Mouse (Mus musculus): ENCODE measurements around the gene 5730455P16Rik. TPM values are rescaled to one million over a fixed set of nuclear protein-coding genes. Genes with fewer than 3 reads are reported as not detected.
"Not testable (repeated sequence)": the region's sequence is repeated elsewhere in the genome, so short reads cannot be mapped to it uniquely, and the experiment has no call there.

5730455P16Rik gene
- 25.4 and 28.0 TPM in 2 replicates for polyA plus RNA-seq (2015; fragmentation: Nextera tagmentation; extraction: Ambion mirVana)

- H3K9me3 ChIP-seq = no peaks in the 10 kb centered on the region
- WGBS = 1% methylated on average over 43 of the region's 43 CpGs
Observed at GRCm38 (mm10) chr11:80377712-80378451, at the start of gene 5730455P16Rik. TSS of gene 5730455P16Rik (minus strand) at chr11:80378034.

GRCm38 (mm10) chr11:80426029-80426813 lies 48.4 kb upstream of the 5730455P16Rik start:
- not testable (repeated sequence) for H3K4me3 ChIP-seq; H3K27me3 ChIP-seq; H3K27ac ChIP-seq; ATAC-seq (ENCODE audit: insufficient number of reproducible peaks, insufficient read depth, low FRiP score, low TSS enrichment, low read depth); H3K4me2 ChIP-seq; H3K9me3 ChIP-seq; H3K36me3 ChIP-seq; H3K9ac ChIP-seq
- 82% methylated on average over 16 of the region's 16 CpGs for WGBS
- H3K4me1 ChIP-seq = peaks cover 14% of the 10 kb centered on the region

More at GRCm38 (mm10) chr11:80377712-80378451, at the start of gene 5730455P16Rik:
- Histone ChIP-seq H3K36me3 (peaks cover 26% of the 10 kb centered on the region), H3K27ac (peak within 1 kb of the TSS; percentile 86), H3K9ac (peak within 1 kb of the TSS; percentile 97), H3K4me2 (peak within 1 kb of the TSS; percentile 82), H3K27me3 (no peaks in the 10 kb centered on the region), H3K4me1 (peaks cover 12% of the 10 kb centered on the region), H3K4me3 (peak within 1 kb of the TSS; percentile 88)
- ATAC-seq (ENCODE audit: insufficient number of reproducible peaks, insufficient read depth, low FRiP score, low TSS enrichment, low read depth) = 0 out of 2 replicates have a peak, but pooled peaks have one; percentile 60

DNA sequence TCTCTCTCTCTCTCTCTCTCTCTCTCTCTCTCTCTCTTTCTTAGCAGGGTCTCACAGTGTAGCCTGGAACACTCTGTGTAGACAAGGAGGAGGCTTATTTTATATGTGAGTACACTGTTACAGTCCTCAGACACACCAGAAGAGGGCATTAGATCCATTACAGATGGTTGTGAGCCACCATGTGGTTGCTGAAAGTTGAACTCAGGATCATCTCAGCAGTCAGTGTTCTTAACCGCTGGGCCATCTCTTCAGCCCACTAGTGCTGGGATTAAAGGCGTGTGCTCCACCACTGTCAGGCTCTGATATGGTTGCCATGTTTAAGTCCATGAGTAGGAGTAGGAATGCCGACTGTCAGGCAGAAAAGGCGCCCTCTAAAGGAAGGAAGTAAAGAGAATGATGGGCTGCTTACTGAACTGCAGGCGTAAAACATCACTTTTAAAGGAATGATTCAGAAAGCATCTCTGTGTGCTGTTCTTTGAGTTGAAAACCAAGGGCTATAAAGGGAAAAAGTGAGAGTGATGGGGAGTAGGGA lies 47.5 kb upstream of the 5730455P16Rik start:
- Histone ChIP-seq H3K9ac (no peak overlapping the region), H3K27ac (no peak overlapping the region), H3K4me2 (no peak overlapping the region), H3K4me3 (no peak overlapping the region), H3K36me3 (no peaks in the 10 kb centered on the region), H3K27me3 (no peaks in the 10 kb centered on the region), H3K9me3 (no peaks in the 10 kb centered on the region), H3K4me1 (peaks cover 14% of the 10 kb centered on the region)
- ATAC-seq (ENCODE audit: insufficient number of reproducible peaks, insufficient read depth, low FRiP score, low TSS enrichment, low read depth) = no peak
- 61% methylated on average over 5 of the region's 5 CpGs for WGBS

DNA sequence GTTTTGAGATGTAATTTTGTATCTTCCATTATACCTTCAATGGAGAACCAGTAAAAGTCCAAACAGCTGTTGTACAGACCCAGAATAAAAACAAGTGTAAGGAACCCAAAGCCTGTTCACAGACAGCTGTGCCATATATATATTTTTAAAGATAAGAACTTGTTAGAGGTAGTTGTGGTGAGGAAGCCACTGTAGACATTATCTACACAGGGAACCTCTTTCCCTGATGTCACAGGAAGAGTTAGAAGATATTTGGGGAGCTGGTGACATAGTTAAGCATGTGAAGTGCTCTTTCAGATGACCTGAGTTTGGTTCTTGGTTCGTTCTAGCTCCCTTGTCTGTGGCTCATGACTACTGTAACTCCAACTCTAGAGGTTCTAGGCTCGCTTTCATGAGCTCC lies 46.9 kb upstream of the 5730455P16Rik start:
- Histone ChIP-seq H3K27me3 (no peaks in the 10 kb centered on the region), H3K27ac (no peak overlapping the region), H3K4me2 (no peak overlapping the region), H3K9ac (no peak overlapping the region), H3K9me3 (no peaks in the 10 kb centered on the region), H3K4me1 (peaks cover 11% of the 10 kb centered on the region), H3K36me3 (no peaks in the 10 kb centered on the region), H3K4me3 (no peak overlapping the region)
- WGBS = 91% methylated on average over 2 of the region's 2 CpGs
- no peak for ATAC-seq (ENCODE audit: insufficient number of reproducible peaks, insufficient read depth, low FRiP score, low TSS enrichment, low read depth)

DNA sequence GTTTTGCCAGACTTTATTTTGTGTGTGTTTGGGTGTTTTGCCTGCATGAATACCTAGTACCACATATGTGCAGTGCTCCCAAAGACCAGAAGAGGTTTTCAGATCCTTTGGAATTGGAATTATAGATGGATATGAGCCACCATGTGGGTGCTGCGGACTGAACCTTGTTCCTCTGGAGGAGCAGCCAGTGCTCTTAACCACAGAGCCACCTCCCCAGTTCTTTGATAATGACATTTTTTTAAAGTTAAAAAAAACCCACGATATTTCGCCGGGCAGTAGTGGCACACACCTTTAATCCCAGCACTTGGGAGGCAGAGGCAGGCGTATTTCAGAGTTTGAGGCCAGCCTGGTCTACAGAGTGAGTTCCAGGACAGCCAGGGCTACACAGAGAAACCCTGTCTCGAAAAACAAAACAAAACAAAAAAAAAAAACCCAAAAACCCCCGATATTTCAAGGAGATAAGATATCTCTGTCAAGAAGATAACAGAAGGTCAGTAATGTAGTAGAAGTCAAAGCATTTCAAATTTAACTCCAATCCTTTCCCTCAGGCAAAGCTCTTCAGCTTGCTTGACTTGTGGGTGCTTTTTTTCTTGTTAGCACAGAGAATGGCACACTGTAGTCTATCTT lies 43.7 kb upstream of the 5730455P16Rik start:
- Histone ChIP-seq H3K4me2 (no peak overlapping the region), H3K27me3 (no peaks in the 10 kb centered on the region), H3K9me3 (0 out of 2 replicates have a peak, but pooled peaks cover 1% of the 10 kb centered on the region), H3K27ac (no peak overlapping the region), H3K36me3 (peaks cover 8% of the 10 kb centered on the region), H3K4me1 (no peaks in the 10 kb centered on the region), H3K4me3 (no peak overlapping the region), H3K9ac (no peak overlapping the region)
- ATAC-seq (ENCODE audit: insufficient number of reproducible peaks, insufficient read depth, low FRiP score, low TSS enrichment, low read depth) = no peak
- WGBS = 85% methylated on average over 7 of the region's 7 CpGs

- no peak overlapping the region for H3K4me3 ChIP-seq
- no peak for ATAC-seq (ENCODE audit: insufficient number of reproducible peaks, insufficient read depth, low FRiP score, low TSS enrichment, low read depth)
- 0 out of 2 replicates have a peak, but pooled peaks cover 5% of the 10 kb centered on the region for H3K9me3 ChIP-seq
- peaks cover 13% of the 10 kb centered on the region for H3K36me3 ChIP-seq
- no peaks in the 10 kb centered on the region for H3K4me1 ChIP-seq
- WGBS = 49% methylated on average over 2 of the region's 2 CpGs
- no peak overlapping the region for H3K27ac ChIP-seq
- no peak overlapping the region for H3K9ac ChIP-seq
- H3K4me2 ChIP-seq = no peak overlapping the region
- H3K27me3 ChIP-seq = no peaks in the 10 kb centered on the region
Observed at GRCm38 (mm10) chr11:80420202-80420984, 42.6 kb upstream of the 5730455P16Rik start.

DNA sequence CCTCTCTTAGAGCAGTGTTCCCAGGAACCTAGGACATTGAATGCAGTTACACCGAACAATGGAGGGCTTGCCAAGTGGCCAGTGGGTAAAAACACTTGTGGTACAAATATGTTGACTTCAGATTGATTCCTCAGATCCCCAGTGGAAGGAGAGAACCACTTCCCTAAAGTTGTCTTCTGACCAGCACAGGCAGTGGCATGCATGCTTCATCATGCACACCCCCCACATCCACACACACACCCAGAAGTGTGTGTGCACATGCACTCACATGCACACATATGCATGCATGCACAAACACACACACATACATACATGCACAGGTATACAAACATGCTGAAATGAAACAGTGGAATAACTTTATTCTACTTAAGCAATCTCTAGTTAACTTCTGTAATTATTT lies 41.9 kb upstream of the 5730455P16Rik start:
- Histone ChIP-seq H3K4me1 (no peaks in the 10 kb centered on the region), H3K4me3 (no peak overlapping the region), H3K27ac (no peak overlapping the region), H3K9me3 (0 out of 2 replicates have a peak, but pooled peaks cover 5% of the 10 kb centered on the region), H3K27me3 (no peaks in the 10 kb centered on the region), H3K9ac (no peak overlapping the region), H3K4me2 (no peak overlapping the region), H3K36me3 (peaks cover 20% of the 10 kb centered on the region)
- no peak for ATAC-seq (ENCODE audit: insufficient number of reproducible peaks, insufficient read depth, low FRiP score, low TSS enrichment, low read depth)
- WGBS = 83% methylated on average over 1 of the region's 1 CpGs

- Histone ChIP-seq H3K36me3 (peaks cover 25% of the 10 kb centered on the region), H3K27ac (no peak overlapping the region), H3K4me2 (no peak overlapping the region), H3K9me3 (0 out of 2 replicates have a peak, but pooled peaks cover 5% of the 10 kb centered on the region), H3K9ac (no peak overlapping the region), H3K4me3 (no peak overlapping the region), H3K27me3 (no peaks in the 10 kb centered on the region), H3K4me1 (no peaks in the 10 kb centered on the region)
- ATAC-seq (ENCODE audit: insufficient number of reproducible peaks, insufficient read depth, low FRiP score, low TSS enrichment, low read depth) = no peak
- WGBS = 90% methylated on average over 5 of the region's 5 CpGs
Observed at GRCm38 (mm10) chr11:80417085-80417484, 39.3 kb upstream of the 5730455P16Rik start.

GRCm38 (mm10) chr11:80410377-80410776 lies 32.5 kb upstream of the 5730455P16Rik start:
- H3K9ac ChIP-seq = no peak overlapping the region
- 88% methylated on average over 2 of the region's 2 CpGs for WGBS
- H3K27me3 ChIP-seq = no peaks in the 10 kb centered on the region
- no peak overlapping the region for H3K4me3 ChIP-seq
- H3K4me2 ChIP-seq = no peak overlapping the region
- ATAC-seq (ENCODE audit: insufficient number of reproducible peaks, insufficient read depth, low FRiP score, low TSS enrichment, low read depth) = no peak
- no peaks in the 10 kb centered on the region for H3K9me3 ChIP-seq
- H3K27ac ChIP-seq = no peak overlapping the region
- H3K4me1 ChIP-seq = no peaks in the 10 kb centered on the region
- peaks cover 50% of the 10 kb centered on the region for H3K36me3 ChIP-seq

- H3K36me3 ChIP-seq = peaks cover 53% of the 10 kb centered on the region
- not testable (repeated sequence) for H3K4me3 ChIP-seq
- WGBS = 96% methylated on average over 6 of the region's 6 CpGs
Observed at GRCm38 (mm10) chr11:80407878-80408277, 30.0 kb upstream of the 5730455P16Rik start.

GRCm38 (mm10) chr11:80396617-80397016 lies 18.8 kb upstream of the 5730455P16Rik start:
- Histone ChIP-seq H3K4me2 (no peak overlapping the region), H3K27ac (no peak overlapping the region), H3K9ac (no peak overlapping the region), H3K4me3 (no peak overlapping the region), H3K36me3 (peaks cover 72% of the 10 kb centered on the region), H3K9me3 (no peaks in the 10 kb centered on the region), H3K4me1 (no peaks in the 10 kb centered on the region), H3K27me3 (no peaks in the 10 kb centered on the region)
- WGBS = 86% methylated on average over 4 of the region's 4 CpGs
- no peak for ATAC-seq (ENCODE audit: insufficient number of reproducible peaks, insufficient read depth, low FRiP score, low TSS enrichment, low read depth)

More at GRCm38 (mm10) chr11:80407878-80408277, 30.0 kb upstream of the 5730455P16Rik start:
- not testable (repeated sequence) for H3K9ac ChIP-seq; H3K27ac ChIP-seq; H3K4me2 ChIP-seq; H3K9me3 ChIP-seq; H3K4me1 ChIP-seq; H3K27me3 ChIP-seq; ATAC-seq (ENCODE audit: insufficient number of reproducible peaks, insufficient read depth, low FRiP score, low TSS enrichment, low read depth)
